Mouse (Mus musculus) olfactory bulb, adult 2 months (tissue): ENCODE data around the gene Opcml.

ENCODE experiments used
- CTCF ChIP-seq: fragments of 200-500 bp; IDR thresholded peaks from 2 replicates; pipeline ENCODE4 v1.5.1; 2012; ENCODE audit warnings: low read depth, mild to moderate bottlenecking, low read length, moderate library complexity; ENCODE audit not compliant: insufficient read depth
- POLR2A ChIP-seq: fragments of 200-500 bp; IDR thresholded peaks from 2 replicates; pipeline ENCODE4 v1.6.1; 2012; ENCODE audit warnings: mild to moderate bottlenecking, low read depth, low read length, moderate library complexity; ENCODE audit not compliant: insufficient read depth

DNA sequence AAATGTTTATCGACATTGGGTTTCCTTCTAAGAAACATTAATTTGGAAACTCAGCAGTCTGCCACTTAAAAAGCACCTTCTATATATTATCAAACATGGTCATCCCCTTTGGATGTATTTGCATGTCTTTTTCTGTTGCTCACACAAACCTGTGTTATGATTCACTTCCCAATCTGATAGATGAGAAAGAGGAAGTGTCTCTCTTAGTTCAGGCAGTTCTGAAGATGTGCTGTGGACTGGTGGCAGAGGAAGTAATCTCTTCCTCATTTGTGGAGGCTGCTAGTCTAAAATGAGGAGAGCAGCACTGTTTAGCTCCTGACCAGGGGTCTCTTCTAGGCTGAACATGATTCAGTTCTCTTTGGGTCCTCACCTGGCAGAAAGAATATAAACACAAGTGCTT lies 831.4 kb downstream of the Opcml start:
- TF ChIP-seq POLR2A (no peak), CTCF (no peak)
